Mouse (Mus musculus): ENCODE measurements at regions not wholly inside any gene's neighbourhood (a gene's known extent, or its start where the extent isn't known, plus 50 kb on each side); places are given as distances from the start of the nearest gene placed in this dataset.

DNA sequence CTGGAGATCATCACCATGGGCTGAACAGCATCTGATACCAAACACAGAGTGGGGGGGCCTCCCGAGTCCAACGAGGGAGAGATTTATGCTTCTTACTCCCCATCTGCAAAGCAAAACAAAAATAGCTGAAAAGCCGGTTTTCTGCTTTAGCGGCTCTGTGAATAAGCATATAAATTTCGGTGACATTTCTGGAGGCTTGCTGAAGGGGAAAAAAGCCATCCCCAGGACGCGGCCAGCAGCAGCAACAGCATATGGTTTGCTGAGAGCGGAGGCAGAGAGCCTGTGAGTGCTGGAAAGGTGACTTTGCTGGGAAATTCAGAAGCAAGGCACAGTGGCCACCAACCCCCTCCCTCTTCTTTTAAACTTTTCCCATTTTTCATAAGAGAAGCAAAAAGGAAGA is 197.7 kb downstream of the H2al1j start:
- TF ChIP-seq POLR2A (IDR thresholded peaks at IDR 0.05; ENCODE audit: borderline replicate concordance, extremely low read depth, insufficient read depth, insufficient read length, poor library complexity, severe bottlenecking) (no peak), CTCF (IDR thresholded peaks at IDR 0.05; ENCODE audit: borderline replicate concordance, extremely low read depth, insufficient read depth, insufficient read length) (no peak)
